Mouse (Mus musculus) effector memory CD4-positive, alpha-beta T cell, adult 7 months (primary cell): Measurements from ENCODE around the gene Ptk7. TPM values are rescaled to one million over a fixed set of nuclear protein-coding genes. Genes with fewer than 3 reads are reported as not detected.

ENCODE experiments used
- polyA plus RNA-seq: library from polyadenylated mRNA; unstranded; fragments of 100-300 nt; shearing (Covaris generic); gene quantifications from one replicate; pipeline ENCODE4 v1.2.1, GENCODE M21; 2017

Gene Ptk7
- polyA plus RNA-seq = not detected

DNA sequence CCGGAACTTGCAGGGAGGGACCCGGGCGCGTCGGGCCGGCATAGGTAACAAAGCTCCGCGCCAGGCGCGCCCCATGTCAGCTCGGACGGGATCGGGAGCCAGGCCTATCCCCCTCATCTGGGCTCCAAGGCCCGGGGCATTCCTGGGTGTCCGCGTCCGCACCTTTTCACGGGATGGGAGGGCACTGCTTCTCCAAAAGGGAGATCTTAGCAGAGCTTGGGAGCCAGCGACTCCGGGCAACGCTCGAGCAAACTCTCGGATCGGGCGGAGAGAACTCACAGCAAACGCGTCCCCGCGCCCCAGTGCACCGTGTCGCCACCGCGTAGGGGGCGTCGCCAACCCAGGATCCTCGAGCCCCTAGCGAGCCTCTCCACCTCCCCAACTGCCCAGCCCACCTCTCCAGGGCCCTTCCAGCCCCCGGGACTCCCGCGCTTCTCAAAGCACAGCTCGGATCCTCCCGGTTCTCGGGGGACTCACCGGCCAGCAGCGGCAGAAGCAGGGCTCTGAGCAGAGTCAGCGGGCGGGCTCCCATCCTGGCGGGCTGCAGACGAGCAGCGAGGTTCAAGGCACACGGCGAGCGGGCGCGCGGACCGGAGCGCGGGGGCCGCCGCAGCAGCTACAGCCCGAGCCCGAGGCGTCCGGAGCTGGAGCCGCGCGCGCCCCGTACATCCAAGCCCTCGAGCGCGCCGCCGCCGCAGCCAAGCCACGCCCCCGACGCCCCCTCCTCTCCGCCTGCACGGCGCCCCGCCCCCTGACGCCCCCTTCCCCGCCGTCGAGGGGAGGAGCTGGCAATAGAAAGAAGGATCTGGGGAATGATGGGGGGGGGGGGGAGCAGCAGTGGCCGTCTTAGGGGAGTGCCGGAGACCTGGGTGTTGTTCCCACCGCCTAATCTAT lies at the start of gene Ptk7:
Gene Ptk7 (minus strand): TSS at position 714 of the 894 bp plus-strand sequence.

DNA sequence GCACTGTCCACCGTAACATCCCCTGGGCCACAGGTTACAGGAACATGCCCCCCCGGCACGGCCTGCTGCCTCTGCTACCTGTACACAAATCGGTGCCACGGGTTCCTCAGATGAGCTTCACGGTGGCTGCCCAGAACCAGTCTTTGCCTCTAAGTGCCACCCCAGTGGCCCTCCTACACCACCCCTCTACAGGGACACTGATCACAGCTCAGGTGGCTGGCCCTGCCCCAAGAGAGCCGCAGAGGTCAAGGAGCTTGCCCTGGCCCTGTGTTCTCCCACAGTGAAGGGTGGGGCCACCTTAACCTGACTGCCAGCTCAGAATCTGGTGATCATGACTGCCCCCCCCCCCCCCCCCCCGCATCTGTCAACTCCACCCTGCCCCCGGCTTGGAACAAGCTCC lies 49.1 kb upstream of the Ptk7 start, which contains the start of gene Mea1:
Gene Mea1 (plus strand): TSS at position 378 of the 400 bp plus-strand sequence.

DNA sequence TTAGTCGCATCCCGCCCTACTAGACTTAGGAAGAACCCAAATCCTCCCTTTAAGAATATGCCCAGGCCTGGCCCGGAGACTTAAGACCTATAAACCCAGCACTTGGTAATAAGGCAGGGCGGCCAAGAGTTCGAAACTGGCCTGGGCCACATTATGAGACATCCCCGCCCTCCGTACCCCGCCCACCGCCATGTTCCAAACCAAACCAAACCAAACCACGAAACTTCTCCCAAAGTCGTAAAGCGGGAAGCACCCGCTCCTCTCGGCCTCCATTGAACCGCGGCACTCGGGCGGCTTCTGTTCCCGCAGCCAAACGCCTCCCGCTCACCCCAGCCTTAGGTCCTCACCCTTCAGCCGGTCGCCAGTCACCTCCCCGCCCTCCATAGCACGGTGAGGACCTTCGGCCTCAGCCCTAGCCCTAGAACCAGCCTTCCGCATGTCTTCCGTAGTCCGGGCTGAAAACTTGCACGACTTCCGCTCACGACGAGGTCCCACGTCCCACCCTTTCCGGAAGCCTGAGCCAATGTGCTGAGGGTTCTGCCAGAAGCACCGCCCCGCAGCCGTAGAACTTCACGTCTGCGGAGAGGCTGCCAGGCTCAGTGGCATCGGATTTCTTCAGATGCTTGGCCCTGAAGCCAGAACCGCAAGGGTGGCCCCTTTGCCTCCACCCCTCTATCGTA lies 44.7 kb upstream of the Ptk7 start, which contains the start of gene Rrp36:
Gene Rrp36 (minus strand): TSS at position 503 of the 680 bp plus-strand sequence.

DNA sequence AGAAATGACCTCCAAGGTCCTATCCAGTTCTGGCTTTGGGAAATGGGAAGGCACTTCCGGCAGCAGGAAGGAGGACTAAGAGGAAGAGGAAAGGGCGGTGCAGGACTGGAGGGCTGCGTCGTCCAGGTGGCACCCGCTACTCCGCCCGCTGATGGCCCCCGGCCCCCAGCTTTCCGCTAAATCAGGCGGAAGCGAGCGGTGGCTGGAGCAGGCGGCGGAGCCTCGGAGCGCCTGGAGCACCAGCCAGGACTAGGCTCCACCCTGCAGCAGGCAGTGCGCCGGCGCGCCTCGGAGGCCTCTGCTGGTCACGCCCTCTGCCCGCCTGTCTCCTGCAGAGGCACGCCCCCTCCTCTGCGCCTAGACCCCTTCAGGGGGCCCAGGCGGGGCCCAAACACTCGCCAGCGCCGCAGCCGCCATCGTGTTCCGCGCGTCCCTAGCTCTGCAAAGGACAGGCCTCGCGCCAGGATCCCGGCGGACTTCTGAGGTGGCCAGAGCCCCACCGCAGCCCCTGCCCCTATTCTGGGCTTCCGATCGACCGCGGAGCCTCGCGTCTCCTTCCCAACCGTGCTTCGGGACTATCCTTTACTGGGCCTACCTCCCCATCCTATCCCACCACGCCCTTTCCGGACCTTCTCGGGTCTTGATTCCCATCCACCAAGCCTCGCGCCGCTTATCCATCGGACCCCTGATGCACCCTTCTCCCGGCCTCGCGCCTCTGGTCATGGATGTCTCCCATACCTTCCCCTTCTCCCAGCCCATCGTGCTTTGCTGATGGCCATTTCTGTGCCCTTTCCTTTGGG lies 21.1 kb upstream of the Ptk7 start, which contains the start of gene Cul7:
Gene Cul7 (plus strand): TSS at position 106 of the 800 bp plus-strand sequence.

DNA sequence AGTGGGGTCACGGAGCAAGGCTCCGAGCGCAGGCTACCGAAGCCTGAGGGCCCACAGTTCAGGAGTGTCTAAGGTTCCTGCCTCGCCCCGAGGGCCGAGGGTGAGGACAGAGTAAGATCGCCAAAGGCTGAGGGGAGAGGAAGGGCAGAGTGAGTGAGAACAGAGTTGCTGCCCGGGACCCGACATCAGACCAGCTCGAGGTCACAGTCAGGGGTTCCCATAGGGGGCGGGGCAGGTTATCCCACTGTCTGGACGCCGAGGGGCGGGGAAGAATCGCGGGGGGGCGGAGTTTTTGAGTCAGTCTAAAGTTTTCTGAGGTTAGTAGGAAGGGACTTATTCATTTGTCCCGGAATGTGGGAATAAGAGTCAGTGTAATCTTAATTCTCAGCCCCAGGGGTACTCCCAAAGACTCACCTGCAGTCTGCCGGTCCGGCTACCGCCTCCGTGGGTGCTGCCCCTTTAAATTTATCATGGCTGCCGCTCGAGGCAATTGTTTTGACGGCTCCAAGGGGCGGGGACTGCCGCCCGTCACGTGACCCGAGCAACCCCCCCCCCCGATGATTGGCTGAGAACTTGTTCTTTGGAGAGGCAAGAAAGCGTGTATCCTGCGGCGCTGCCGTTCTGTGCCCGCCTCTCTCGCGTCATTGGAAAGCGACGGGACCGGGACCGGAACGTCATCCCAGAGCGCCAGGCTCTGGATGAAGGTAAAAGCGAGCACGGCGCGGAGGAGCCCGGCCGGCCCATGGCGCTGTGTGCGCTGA lies 16.4 kb upstream of the Ptk7 start, which contains the start of the genes Klc4 and Mrpl2:
Gene Klc4 (minus strand): TSS at position 462 of the 761 bp plus-strand sequence.
Gene Mrpl2 (plus strand): TSS at position 669 of the 761 bp plus-strand sequence.

DNA sequence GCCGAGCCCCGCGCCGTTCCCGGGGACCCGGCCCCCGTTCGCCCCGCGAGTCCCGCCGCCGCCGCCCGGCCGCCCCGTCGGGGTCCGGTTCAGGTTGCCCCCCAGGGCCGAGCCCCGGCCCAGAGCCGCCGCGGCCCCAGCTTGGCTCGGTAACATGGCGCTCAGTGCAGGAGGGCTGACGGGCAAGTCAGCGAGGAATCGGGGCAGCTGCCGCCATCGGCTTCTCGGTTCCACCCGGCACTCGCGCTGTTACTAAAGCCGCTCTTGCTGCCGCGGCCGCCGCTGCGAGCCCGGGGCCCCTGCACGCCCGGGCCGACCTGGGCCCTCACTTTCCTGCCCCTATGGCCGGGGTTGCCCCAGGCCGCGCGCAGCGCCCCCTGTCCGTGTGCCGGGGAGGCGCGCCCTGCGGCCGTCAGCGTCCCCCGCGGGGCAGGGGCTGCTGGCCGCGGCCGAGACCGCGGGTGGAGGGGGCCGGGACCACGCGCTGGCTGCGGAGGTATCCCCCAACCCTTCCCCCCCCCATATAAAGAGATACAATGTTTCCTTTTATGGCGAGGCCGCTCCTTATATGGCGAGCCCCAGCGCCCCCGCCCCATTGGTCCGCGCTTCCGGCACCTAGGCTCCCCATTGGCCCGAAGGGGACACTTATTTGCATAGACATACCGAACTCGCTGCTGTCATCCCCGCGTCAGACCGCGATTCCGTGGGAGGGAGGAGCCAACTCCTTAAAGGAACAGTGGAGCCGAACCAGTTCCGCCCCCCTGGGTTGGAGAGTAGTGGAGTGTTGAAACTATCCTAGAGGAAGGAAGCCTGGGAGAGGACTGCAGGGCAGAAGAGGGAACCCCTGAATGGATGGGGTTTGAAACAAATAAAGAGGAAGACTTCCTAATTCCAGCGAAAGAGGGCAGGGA lies 73.4 kb downstream of the Ptk7 start, which contains the start of gene Srf:
Gene Srf (minus strand): TSS at position 503 of the 911 bp plus-strand sequence.

DNA sequence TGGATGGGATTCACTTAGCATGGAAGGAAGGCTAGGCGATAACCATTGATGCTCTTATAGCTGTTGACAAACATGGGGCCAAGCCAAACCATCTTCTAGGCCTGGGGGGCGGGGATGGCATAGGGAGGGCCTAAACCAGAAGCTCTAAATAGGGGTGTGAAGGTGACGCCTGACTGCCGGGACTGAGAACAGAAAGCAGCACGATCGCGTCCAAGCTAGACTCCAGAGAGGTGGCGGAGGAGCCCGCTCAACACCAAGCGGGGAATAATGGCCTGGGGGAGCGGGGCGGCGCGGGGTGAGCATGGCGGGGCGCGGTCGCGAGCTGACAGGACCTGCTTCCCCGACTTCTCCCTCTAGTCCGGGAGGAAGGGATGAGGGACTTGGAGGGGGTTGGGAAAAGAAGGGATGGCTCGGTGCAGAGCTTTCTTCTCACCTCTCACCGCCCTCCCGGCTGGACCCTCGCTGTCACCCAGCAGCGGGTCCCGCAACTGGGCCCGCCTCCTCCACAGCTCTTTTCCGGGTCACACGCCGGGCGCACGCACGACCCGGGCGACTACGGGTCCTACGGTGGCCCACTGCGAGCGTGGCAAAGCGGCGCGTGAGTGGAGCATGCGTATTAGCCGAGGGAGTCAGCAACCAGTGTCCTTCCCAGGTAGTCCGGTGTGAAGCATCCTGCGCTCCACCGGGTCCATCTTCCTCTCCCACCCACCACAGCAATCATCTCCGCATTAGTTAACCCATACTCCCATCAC lies 83.3 kb downstream of the Ptk7 start, which contains the start of gene Cul9:
Gene Cul9 (minus strand): TSS at position 576 of the 752 bp plus-strand sequence.

Other genes starting within 250 kb of the Ptk7 start
- 10.6 TPM for gene Zfp318, start 245.8 kb downstream of the Ptk7 start, polyA plus RNA-seq
- gene Crip3, start 200.6 kb downstream of the Ptk7 start, polyA plus RNA-seq = not detected
- gene Slc22a7, start 191.0 kb downstream of the Ptk7 start, polyA plus RNA-seq = not detected
- gene Ttbk1, start 141.8 kb downstream of the Ptk7 start, polyA plus RNA-seq = 0.13 TPM
- 0.96 TPM for gene Dnph1, start 132.8 kb downstream of the Ptk7 start, polyA plus RNA-seq
- gene Cul9, start 83.1 kb downstream of the Ptk7 start, polyA plus RNA-seq = 5.4 TPM
- gene Srf, start 73.3 kb downstream of the Ptk7 start, polyA plus RNA-seq = 26.4 TPM
- gene Klc4, start 16.5 kb upstream of the Ptk7 start, polyA plus RNA-seq = 17.7 TPM
- 34.7 TPM for gene Mrpl2, start 16.7 kb upstream of the Ptk7 start, polyA plus RNA-seq
- 1.5 TPM for gene Cul7, start 20.8 kb upstream of the Ptk7 start, polyA plus RNA-seq
- gene Rrp36, start 44.8 kb upstream of the Ptk7 start, polyA plus RNA-seq = 36.3 TPM
- 81.7 TPM for gene Mea1, start 49.3 kb upstream of the Ptk7 start, polyA plus RNA-seq
- 82.7 TPM for gene Klhdc3, start 51.4 kb upstream of the Ptk7 start, polyA plus RNA-seq
- gene Ppp2r5d, start 75.6 kb upstream of the Ptk7 start, polyA plus RNA-seq = 49.9 TPM
- 27.2 TPM for gene Pex6, start 82.0 kb upstream of the Ptk7 start, polyA plus RNA-seq
- not detected for gene Gnmt, start 99.7 kb upstream of the Ptk7 start, polyA plus RNA-seq
- gene Cnpy3, start 122.7 kb upstream of the Ptk7 start, polyA plus RNA-seq = 42.4 TPM
- not detected for gene Ptcra, start 134.2 kb upstream of the Ptk7 start, polyA plus RNA-seq
- gene 2310039H08Rik, start 143.1 kb upstream of the Ptk7 start, polyA plus RNA-seq = 22.3 TPM
- 71.3 TPM for gene Rpl7l1, start 153.2 kb upstream of the Ptk7 start, polyA plus RNA-seq
- gene Bicral, start 229.0 kb upstream of the Ptk7 start, polyA plus RNA-seq = 17.5 TPM